Mouse (Mus musculus) hindlimb bud, embryonic 11.5 days (tissue): Measurements from ENCODE around the gene Cacna1i.

Experiments
- DNase-seq: peaks from one replicate; pipeline ENCODE4 v3.0.0-alpha.2; 2012; ENCODE audit warnings: low read depth, low spot score; ENCODE audit errors: extremely low spot score

The Cacna1i gene

GRCm38 (mm10) chr15:80327743-80328540 is 40.9 kb downstream of the Cacna1i start:
- no peak for DNase-seq

- no peak for DNase-seq
Measured at GRCm38 (mm10) chr15:80330276-80330675, 43.2 kb downstream of the Cacna1i start.

GRCm38 (mm10) chr15:80334766-80335165 is 47.7 kb downstream of the Cacna1i start:
- no peak for DNase-seq

GRCm38 (mm10) chr15:80335196-80335595 is 48.2 kb downstream of the Cacna1i start:
- DNase-seq = no peak

GRCm38 (mm10) chr15:80340348-80340747 is 53.3 kb downstream of the Cacna1i start:
- no peak for DNase-seq

- no peak for DNase-seq
Measured at GRCm38 (mm10) chr15:80342394-80342793, 55.4 kb downstream of the Cacna1i start.

GRCm38 (mm10) chr15:80343031-80343430 is 56.0 kb downstream of the Cacna1i start:
- no peak for DNase-seq

GRCm38 (mm10) chr15:80343731-80344130 is 56.7 kb downstream of the Cacna1i start:
- DNase-seq = no peak

- no peak for DNase-seq
Measured at GRCm38 (mm10) chr15:80346510-80346909, 59.5 kb downstream of the Cacna1i start.

GRCm38 (mm10) chr15:80350431-80350830 is 63.4 kb downstream of the Cacna1i start:
- no peak for DNase-seq

GRCm38 (mm10) chr15:80358798-80359197 is 71.8 kb downstream of the Cacna1i start:
- no peak for DNase-seq

- DNase-seq = no peak
Measured at GRCm38 (mm10) chr15:80361780-80362508, 74.9 kb downstream of the Cacna1i start.

- no peak for DNase-seq
Measured at GRCm38 (mm10) chr15:80362509-80363172, 75.6 kb downstream of the Cacna1i start.

- DNase-seq = no peak
Measured at GRCm38 (mm10) chr15:80363821-80364715, 77.0 kb downstream of the Cacna1i start.

GRCm38 (mm10) chr15:80366899-80367298 is 79.9 kb downstream of the Cacna1i start:
- DNase-seq = no peak

- DNase-seq = no peak
Measured at GRCm38 (mm10) chr15:80373219-80373964, 86.4 kb downstream of the Cacna1i start.

- no peak for DNase-seq
Measured at GRCm38 (mm10) chr15:80374854-80375253, 87.8 kb downstream of the Cacna1i start.

GRCm38 (mm10) chr15:80387185-80387584 is 100.1 kb downstream of the Cacna1i start:
- DNase-seq = no peak

GRCm38 (mm10) chr15:80391791-80392190 is 104.8 kb downstream of the Cacna1i start:
- no peak for DNase-seq

- no peak for DNase-seq
Measured at GRCm38 (mm10) chr15:80395035-80395434, 108.0 kb downstream of the Cacna1i start.
